In the genomic region with DNA sequence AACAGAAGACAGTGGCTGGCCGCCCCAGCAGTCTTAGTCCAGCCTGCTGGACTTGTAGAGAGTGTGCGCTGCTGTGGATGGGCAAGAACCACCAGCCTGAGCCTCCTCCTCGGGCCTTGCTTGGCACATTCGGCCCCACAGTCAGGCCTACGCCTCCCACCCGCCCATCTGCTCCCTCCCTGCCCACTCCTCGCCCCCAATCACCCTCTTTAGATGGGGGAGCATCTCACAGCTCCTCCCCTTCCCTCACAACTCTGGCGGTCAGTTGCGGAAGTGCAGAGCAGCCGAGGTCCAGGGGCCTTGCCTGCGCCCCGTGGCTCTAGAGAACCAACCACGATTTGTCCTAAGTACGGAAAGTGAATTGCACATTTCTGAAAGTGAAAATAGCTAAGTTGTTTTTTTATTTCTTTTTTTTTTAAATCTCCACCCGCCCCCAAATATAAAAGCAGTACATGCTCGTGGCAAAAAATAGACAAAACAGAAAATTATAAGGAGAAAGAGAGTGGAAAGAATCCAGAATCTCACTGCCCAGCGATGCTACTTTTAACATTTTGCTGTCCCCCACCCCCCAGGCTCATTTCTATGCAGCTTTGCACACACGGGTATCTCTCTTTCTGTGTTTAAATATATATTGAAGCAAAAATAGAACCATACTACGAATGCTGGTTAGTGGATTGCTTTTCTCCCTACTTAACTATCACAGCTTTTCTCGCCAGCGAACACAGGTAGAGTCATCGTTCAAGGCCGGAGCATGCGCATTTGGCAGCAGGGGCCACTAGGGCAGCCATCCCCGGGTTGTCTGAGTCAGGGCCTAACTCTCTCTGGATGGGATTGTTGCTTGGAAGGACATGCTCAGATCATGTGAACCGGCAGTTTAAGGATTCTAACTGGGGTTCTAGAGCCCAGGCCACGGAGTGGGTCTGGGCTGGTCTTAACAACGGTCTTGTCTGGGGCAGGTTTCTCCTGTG, we compare ENCODE assay signal across 9 mouse cellular contexts. TPM values are rescaled to one million over a fixed set of nuclear protein-coding genes. Genes with fewer than 3 reads are reported as not detected.
DNase-seq lines count a peak whose midpoint lies in the region; ATAC-seq and TF ChIP-seq lines count a peak whose summit lies in the region.
"Had no signal": no experiment of that assay in that cellular context is flagged by ENCODE, and none has a peak within 500 bp of the region (broad histone marks: within the 10 kb centered on the region; RNA-seq: fewer than 3 reads in every experiment).

No protein-coding gene starts in this region.

- 69% methylated on average over 28 of the region's 28 CpGs for WGBS in limb, embryonic 11.5 days
- WGBS in limb, embryonic 10.5 days, result 67% methylated on average over 28 of the region's 28 CpGs
- 68% methylated on average over 28 of the region's 28 CpGs for WGBS in cerebellum, adult 2 months

- TF ChIP-seq POLR2A in cerebellum, adult 2 months (IDR thresholded peaks at IDR 0.05; ENCODE audit: borderline replicate concordance, insufficient read depth, low read length), result no peak

- no peaks in the 10 kb centered on the region for H3K4me1 ChIP-seq in limb, embryonic 11.5 days (ENCODE audit: control insufficient read depth, insufficient read depth, low read length)
- H3K4me1 ChIP-seq in limb, embryonic 10.5 days, result 0 out of 2 replicates have a peak, but pooled peaks cover 3% of the 10 kb centered on the region
- H3K4me1 ChIP-seq in cerebellum, adult 2 months (ENCODE audit: control insufficient read depth, insufficient read depth, low read length), result no peaks in the 10 kb centered on the region
- H3K4me1 ChIP-seq: midbrain, embryonic 12.5 days had no signal

- no peak overlapping the region for H3K27ac ChIP-seq in limb, embryonic 11.5 days (replicated peaks; ENCODE audit: low read depth, low read length)
- no peak overlapping the region for H3K27ac ChIP-seq in limb, embryonic 10.5 days
- no peak overlapping the region for H3K27ac ChIP-seq in cerebellum, adult 2 months (ENCODE audit: insufficient read depth, low read length)
- H3K27ac ChIP-seq: midbrain, embryonic 12.5 days had no signal

- H3K36me3 ChIP-seq in limb, embryonic 11.5 days (ENCODE audit: control insufficient read depth, insufficient read depth, low read length), result no peaks in the 10 kb centered on the region
- H3K36me3 ChIP-seq in limb, embryonic 10.5 days, result no peaks in the 10 kb centered on the region
- H3K36me3 ChIP-seq: midbrain, embryonic 12.5 days had no signal

- TF ChIP-seq CTCF in cerebellum, adult 2 months (IDR thresholded peaks at IDR 0.05; ENCODE audit: borderline replicate concordance, insufficient read depth, low read depth, low read length), result no peak

- H3K4me3 ChIP-seq in limb, embryonic 11.5 days (ENCODE audit: low read depth, low read length), result no peak overlapping the region
- H3K4me3 ChIP-seq in limb, embryonic 10.5 days, result no peak overlapping the region
- no peak overlapping the region for H3K4me3 ChIP-seq in cerebellum, adult 2 months (replicated peaks; ENCODE audit: insufficient read depth, low read depth, low read length)
- H3K4me3 ChIP-seq: midbrain, embryonic 12.5 days had no signal

- no peak overlapping the region for H3K9ac ChIP-seq in limb, embryonic 11.5 days (ENCODE audit: low read length)
- H3K9ac ChIP-seq: midbrain, embryonic 12.5 days had no signal

- DNase-seq in cerebellum, postnatal 14 days, result peak; percentile 24 to 52
- no peak for DNase-seq in cerebellum, adult 11-12 months
- peak; percentile 44 for DNase-seq in limb, embryonic 11.5 days (ENCODE audit: low spot score)
- DNase-seq in limb, embryonic 10.5 days (ENCODE audit: low spot score), result no peak
- peak; percentile 25 for DNase-seq in gastrocnemius, postnatal 25 days
- peak; percentile 55 for DNase-seq in retina, embryonic 14.5 days (ENCODE audit: low spot score)
- DNase-seq in cerebellum, adult 2 months, result no peak
- no peak for DNase-seq in thymus, postnatal 10 days (ENCODE audit: low spot score in 2 of 2)

- no peaks in the 10 kb centered on the region for H3K9me3 ChIP-seq in limb, embryonic 11.5 days (ENCODE audit: control insufficient read depth, low read length)
- no peaks in the 10 kb centered on the region; the same call in 1 of the 2 replicates for H3K9me3 ChIP-seq in limb, embryonic 10.5 days (replicated peaks)

- no peak for ATAC-seq in limb, embryonic 11.5 days (ENCODE audit: insufficient number of reproducible peaks, low FRiP score, low TSS enrichment, low read depth)

- H3K27me3 ChIP-seq in limb, embryonic 11.5 days (ENCODE audit: control insufficient read depth, insufficient read depth, low read length), result no peaks in the 10 kb centered on the region
- H3K27me3 ChIP-seq in limb, embryonic 10.5 days (ENCODE audit: low read depth, poor library complexity, severe bottlenecking), result peaks cover 23% of the 10 kb centered on the region
- no peaks in the 10 kb centered on the region for H3K27me3 ChIP-seq in cerebellum, adult 2 months (ENCODE audit: control insufficient read depth, insufficient read depth, low read length)

- H3K4me2 ChIP-seq in limb, embryonic 11.5 days (ENCODE audit: low read depth, severe bottlenecking), result no peak overlapping the region
- H3K4me2 ChIP-seq: midbrain, embryonic 12.5 days had no signal

RNA-seq across cellular contexts. Expression of gene Pmepa1, which starts 24.6 kb away (rescaled TPM):
- 2.5 and 2.6 TPM in 2 replicates for polyA plus RNA-seq in limb, embryonic 11.5 days (2014; fragmentation: Nextera tagmentation; extraction: Ambion mirVana)
- polyA plus RNA-seq in limb, embryonic 10.5 days (2016; fragmentation: Nextera tagmentation; extraction: Ambion mirVana), result 1.1 and 2.0 TPM in 2 replicates
- total RNA-seq in gastrocnemius, postnatal 25 days (2021), result 10 to 100 TPM; 18.2 to 19.2 TPM
- 22.0 and 24.1 TPM in 2 replicates for polyA plus RNA-seq in cerebellum, adult 2 months (2012; rRNA removed)

Comparison
In these comparisons a context has a peak if more than half of its experiments do, and no peak if none do; other contexts are left out.
1. DNase-seq: peak in cerebellum, postnatal 14 days (2 of 2), limb, embryonic 11.5 days (single experiment), gastrocnemius, postnatal 25 days (single experiment) and retina, embryonic 14.5 days (single experiment); none in cerebellum, adult 11-12 months (single experiment), limb, embryonic 10.5 days (single experiment), cerebellum, adult 2 months (0 of 2) and thymus, postnatal 10 days (0 of 2).